Mouse (Mus musculus) ES-E14 (cell line): ENCODE measurements around the gene Nod2. TPM values are rescaled to one million over a fixed set of nuclear protein-coding genes. Genes with fewer than 3 reads are reported as not detected.
"Not testable (repeated sequence)": the region's sequence is repeated elsewhere in the genome, so short reads cannot be mapped to it uniquely, and the experiment has no call there.

ENCODE experiments used
- DNase-seq: peaks from one replicate; pipeline ENCODE4 v3.0.0-alpha.2; 2013; ENCODE audit warnings: low read depth, low spot score
- H3K27ac ChIP-seq: 2 replicates; pipeline ENCODE4 v1.5.1; 2012; ENCODE audit warnings: low read depth, mild to moderate bottlenecking, low read length, moderate library complexity, mixed read lengths; ENCODE audit not compliant: poor library complexity, insufficient read depth, severe bottlenecking
- H3K36me3 ChIP-seq: 2 replicates; pipeline ENCODE4 v1.6.1; 2012; ENCODE audit warnings: mild to moderate bottlenecking, low read length, moderate library complexity, mixed read lengths; ENCODE audit not compliant: control insufficient read depth, poor library complexity, insufficient read depth, severe bottlenecking
- H3K4me1 ChIP-seq, 2 experiments: fragments of 150-350 bp in 1 of 2; sonication (generic) in 1 of 2; 2 replicates each; pipeline ENCODE4 v1.6.1; 2012; ENCODE audit warnings: low read length in 2 of 2, mild to moderate bottlenecking in 1 of 2, mixed read lengths in 1 of 2; ENCODE audit not compliant: control insufficient read depth in 2 of 2, insufficient read depth in 2 of 2, poor library complexity in 1 of 2
- H3K4me3 ChIP-seq, 2 experiments: fragments of 150-350 bp in 1 of 2; sonication (generic) in 1 of 2; 2 replicates each; pipeline ENCODE4 v1.5.1; 2012; ENCODE audit warnings: low read length in 2 of 2, low read depth in 1 of 2, mild to moderate bottlenecking in 1 of 2, mixed read lengths in 1 of 2; ENCODE audit not compliant: insufficient read depth in 1 of 2, poor library complexity in 1 of 2, severe bottlenecking in 1 of 2
- H3K9ac ChIP-seq: 2 replicates; pipeline ENCODE4 v1.6.1; 2012; ENCODE audit warnings: low read depth, mild to moderate bottlenecking, low read length, mixed read lengths; ENCODE audit not compliant: poor library complexity, insufficient read depth, severe bottlenecking
- H3K9me3 ChIP-seq: fragments of 150-350 bp; sonication (generic); 2 replicates; pipeline ENCODE4 v1.6.1; 2012; ENCODE audit warnings: low read depth, mild to moderate bottlenecking, low read length; ENCODE audit not compliant: control insufficient read depth, insufficient read depth
- CHD2 ChIP-seq: IDR thresholded peaks from 2 replicates; pipeline ENCODE4 v1.6.1; 2014; ENCODE audit warnings: mild to moderate bottlenecking, low read depth, low read length, inconsistent platforms
- HCFC1 ChIP-seq: IDR thresholded peaks from 2 replicates; pipeline ENCODE4 v1.6.1; 2012; ENCODE audit warnings: low read length, inconsistent platforms, borderline replicate concordance; ENCODE audit not compliant: insufficient read depth
- MAFK ChIP-seq: IDR thresholded peaks from 2 replicates; pipeline ENCODE4 v1.6.1; 2014; ENCODE audit warnings: mild to moderate bottlenecking, low read depth, low read length, inconsistent platforms; ENCODE audit not compliant: insufficient read depth
- ZC3H11A ChIP-seq: IDR thresholded peaks from 2 replicates; pipeline ENCODE4 v1.6.1; 2012; ENCODE audit warnings: low read depth, mild to moderate bottlenecking, inconsistent platforms, low read length, borderline replicate concordance
- ZNF384 ChIP-seq: IDR thresholded peaks from 2 replicates; pipeline ENCODE4 v1.6.1; 2012; ENCODE audit warnings: low read depth, low read length, inconsistent platforms
- in situ Hi-C, 2 experiments: fragments of 600-800 bp; cut with MboI; formaldehyde crosslinking; loops; one replicate each; pipeline ENCODE4 v1.15.1; 2025; ENCODE audit warnings: low sequenced_read_pairs in 2 of 2, inconsistent platforms in 1 of 2; ENCODE audit not compliant: unreplicated experiment in 2 of 2
- total RNA-seq: library from RNA; depleted of rRNA; stranded (reverse); fragments of 300-350 nt; gene quantifications from 2 replicates; pipeline ENCODE4 v1.2.3, GENCODE M21; 2012

Nod2 gene
- total RNA-seq, 1 experiment, result 0.40 TPM

DNA sequence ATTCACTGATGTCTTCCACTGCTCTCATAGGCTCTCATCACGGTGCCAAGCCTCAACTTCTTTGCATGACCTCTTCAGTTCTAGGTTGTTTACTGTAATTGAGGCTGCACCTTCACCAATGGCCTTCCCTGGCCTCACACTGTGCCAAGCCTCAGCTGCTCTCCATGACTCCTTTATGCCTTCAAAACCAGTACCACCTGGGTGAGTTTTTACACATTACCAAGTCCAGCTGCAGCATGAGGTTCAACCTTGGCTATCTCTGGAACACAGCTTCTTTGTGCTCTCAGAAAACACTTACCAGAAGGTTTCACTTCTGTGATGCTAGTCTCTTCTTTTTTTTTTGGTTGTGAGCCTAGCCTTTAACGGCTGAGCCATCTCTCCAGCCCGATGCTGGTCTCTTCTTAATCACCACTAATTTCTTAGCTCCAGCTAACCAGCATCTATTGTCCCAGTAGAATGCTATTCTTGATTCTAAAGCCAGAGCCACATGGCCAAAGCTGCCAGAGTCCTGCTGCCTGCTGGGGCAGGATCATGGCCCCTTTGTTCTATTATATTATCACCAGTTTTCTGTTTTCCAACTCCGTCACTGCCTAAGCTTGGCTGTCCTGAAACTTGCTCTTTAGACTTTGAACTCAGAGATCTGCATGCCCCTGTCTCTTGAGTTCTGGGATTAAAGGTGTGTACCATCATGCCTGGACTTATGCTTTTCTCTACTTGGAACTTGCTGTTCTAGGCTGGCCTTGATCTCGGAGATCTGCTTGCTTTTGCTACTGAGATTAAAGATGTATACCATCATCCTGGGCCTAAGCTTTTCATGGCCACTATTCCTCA is 4.2 kb upstream of the Nod2 start:
- no peak overlapping the region for H3K4me3 ChIP-seq
- TF ChIP-seq HCFC1 (no peak), ZNF384 (no peak), MAFK (no peak), CHD2 (no peak), ZC3H11A (no peak)
- no peak overlapping the region for H3K9ac ChIP-seq
- no peak for DNase-seq
- no peaks in the 10 kb centered on the region for H3K9me3 ChIP-seq
- in situ Hi-C loops, result no loop called here
- no peak overlapping the region for H3K27ac ChIP-seq
- no peaks in the 10 kb centered on the region for H3K36me3 ChIP-seq
- peaks cover 2 to 12% of the 10 kb centered on the region in 2 experiments; a peak in 2 of 4 replicates for H3K4me1 ChIP-seq

DNA sequence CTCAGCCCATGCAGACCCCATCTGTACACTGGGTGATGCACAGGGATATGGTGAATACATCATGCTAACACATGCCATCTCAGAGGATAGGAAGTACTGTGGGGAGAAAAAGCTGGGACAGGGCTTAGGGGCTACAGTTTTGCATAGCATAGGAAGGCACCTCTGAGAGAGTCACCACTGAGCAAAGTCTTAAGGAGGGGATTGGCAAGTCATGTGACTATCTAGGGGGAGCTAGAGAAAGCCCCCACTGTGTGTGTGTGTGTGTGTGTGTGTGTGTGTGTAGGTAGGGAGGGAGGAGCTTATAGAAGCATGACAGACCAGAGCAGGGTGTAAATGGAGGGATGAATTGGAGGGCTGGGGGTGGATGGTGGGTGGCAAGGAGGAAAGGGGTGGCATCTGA is 1.2 kb downstream of the Nod2 start:
- H3K9ac ChIP-seq, result no peak overlapping the region
- TF ChIP-seq HCFC1 (no peak), MAFK (no peak), ZNF384 (no peak), CHD2 (no peak), ZC3H11A (no peak)
- no peak overlapping the region for H3K27ac ChIP-seq
- H3K36me3 ChIP-seq, result no peaks in the 10 kb centered on the region
- peaks cover 3 to 12% of the 10 kb centered on the region in 2 experiments; a peak in 2 of 4 replicates for H3K4me1 ChIP-seq
- DNase-seq, result no peak
- no peaks in the 10 kb centered on the region for H3K9me3 ChIP-seq
- in situ Hi-C loops, result no loop called here
- no peak overlapping the region for H3K4me3 ChIP-seq

DNA sequence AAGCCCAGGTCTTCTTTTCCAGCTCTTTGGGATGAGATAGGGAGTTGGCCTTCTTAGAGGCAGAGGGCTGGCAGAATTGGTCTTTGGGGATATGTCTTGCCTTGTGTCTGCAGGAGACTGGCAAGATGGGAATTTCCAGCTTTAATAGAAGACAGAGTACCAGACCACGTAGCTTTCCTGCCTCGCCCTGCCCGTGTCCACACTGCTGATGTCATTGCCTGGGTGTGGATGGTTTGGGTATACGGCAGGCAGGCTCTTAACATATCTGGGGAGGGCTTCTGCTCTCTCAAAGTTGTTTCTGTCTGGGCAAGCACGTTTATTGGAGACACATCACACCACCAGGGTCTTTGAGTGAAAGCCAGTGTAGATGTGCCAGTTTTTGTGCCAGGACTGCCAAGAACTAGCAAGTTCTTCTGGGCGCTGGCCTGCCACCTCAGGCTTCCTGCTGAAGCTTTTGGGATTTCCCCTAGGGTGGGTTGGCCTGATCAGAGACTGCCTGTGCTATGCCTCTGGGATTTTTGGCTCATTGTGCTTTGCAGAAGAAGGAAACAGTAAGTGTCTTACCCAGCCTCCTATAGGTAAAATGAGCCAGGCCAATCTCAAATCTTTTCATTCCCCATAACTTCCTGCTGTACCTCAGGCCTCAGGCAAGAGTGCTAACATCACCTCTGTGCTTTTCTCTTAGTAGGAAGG is 3.0 kb downstream of the Nod2 start:
- DNase-seq, result no peak
- H3K9me3 ChIP-seq, result no peaks in the 10 kb centered on the region
- peaks cover 3 to 12% of the 10 kb centered on the region in 2 experiments; a peak in 2 of 4 replicates for H3K4me1 ChIP-seq
- TF ChIP-seq ZC3H11A (no peak), HCFC1 (no peak), MAFK (no peak), ZNF384 (no peak), CHD2 (no peak)
- no peak overlapping the region for H3K9ac ChIP-seq
- in situ Hi-C loops, result no loop called here
- no peaks in the 10 kb centered on the region for H3K36me3 ChIP-seq
- H3K27ac ChIP-seq, result no peak overlapping the region
- no peak overlapping the region for H3K4me3 ChIP-seq

DNA sequence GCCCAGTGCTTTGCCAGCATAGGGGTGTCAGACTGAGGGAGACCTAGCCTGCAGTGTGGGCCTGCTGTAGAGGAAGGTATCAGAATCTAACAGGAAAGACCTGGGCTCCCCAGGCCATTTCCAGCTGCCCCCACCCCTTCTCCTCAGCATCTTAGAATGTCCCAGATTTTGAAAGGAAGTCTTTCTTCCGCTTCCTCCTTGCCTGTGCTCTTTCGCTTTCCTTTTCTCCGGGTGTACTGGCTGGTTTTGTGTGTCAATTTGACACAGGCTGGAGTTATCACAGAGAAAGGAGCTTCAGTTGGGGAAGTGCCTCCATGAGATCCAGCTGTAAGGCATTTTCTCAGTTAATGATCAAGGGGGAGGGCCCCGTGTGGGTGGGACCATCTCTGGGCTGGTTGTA is 4.0 kb downstream of the Nod2 start:
- H3K27ac ChIP-seq, H3K4me3 ChIP-seq, H3K36me3 ChIP-seq, H3K9me3 ChIP-seq, in situ Hi-C loops, H3K9ac ChIP-seq, DNase-seq: not testable (repeated sequence)
- peaks cover 3 to 10% of the 10 kb centered on the region in 2 experiments; a peak in 2 of 4 replicates for H3K4me1 ChIP-seq
